Mouse (Mus musculus) granulocyte monocyte progenitor cell, adult 5-6 weeks (primary cell): Measurements from ENCODE around the gene Ccdc188. TPM values are rescaled to one million over a fixed set of nuclear protein-coding genes. Genes with fewer than 3 reads are reported as not detected.

ENCODE experiments used
- total RNA-seq, 2 experiments: library from RNA; stranded (forward) in 1 of 2; stranded (reverse) in 1 of 2; fragments of 200-712, 200-1000 nt in 1 of 2; fragments of >200 nt in 1 of 2; fragmentation: Nextera tagmentation in 1 of 2; gene quantifications; 2 replicates each; pipeline ENCODE4 v1.2.3; 2014 to 2017

Gene Ccdc188
- total RNA-seq, 2 experiments from 2014 or later: not detected

Other genes with a start within 250 kb of the Ccdc188 start
- gene Vpreb2, start 237.5 kb upstream of the Ccdc188 start, total RNA-seq (2014; fragmentation: Nextera tagmentation): not detected in 2 replicates
- not detected in 2 replicates for gene Vpreb2, start 237.5 kb upstream of the Ccdc188 start, total RNA-seq (2017)
- gene Dgcr6, start 165.0 kb upstream of the Ccdc188 start, total RNA-seq (2014; fragmentation: Nextera tagmentation): 22.3 and 53.9 TPM in 2 replicates
- gene Dgcr6, start 165.0 kb upstream of the Ccdc188 start, total RNA-seq (2017): 19.7 and 24.1 TPM in 2 replicates
- gene Prodh, start 127.7 kb upstream of the Ccdc188 start, total RNA-seq (2014; fragmentation: Nextera tagmentation): 30.0 and 39.3 TPM in 2 replicates
- 57.8 and 64.9 TPM in 2 replicates for gene Prodh, start 127.7 kb upstream of the Ccdc188 start, total RNA-seq (2017)
- gene Rtn4r, start 90.2 kb upstream of the Ccdc188 start, total RNA-seq (2014; fragmentation: Nextera tagmentation): 4.5 and 14.7 TPM in 2 replicates
- 2.7 and 2.9 TPM in 2 replicates for gene Rtn4r, start 90.2 kb upstream of the Ccdc188 start, total RNA-seq (2017)
- 9.7 and 11.4 TPM in 2 replicates for gene Zdhhc8, start 17.3 kb downstream of the Ccdc188 start, total RNA-seq (2014; fragmentation: Nextera tagmentation)
- 2.3 and 3.6 TPM in 2 replicates for gene Zdhhc8, start 17.3 kb downstream of the Ccdc188 start, total RNA-seq (2017)
- gene Trmt2a, start 30.8 kb downstream of the Ccdc188 start, total RNA-seq (2014; fragmentation: Nextera tagmentation): 153 and 177 TPM in 2 replicates
- gene Trmt2a, start 30.8 kb downstream of the Ccdc188 start, total RNA-seq (2017): 99.7 and 109 TPM in 2 replicates
- 485 and 506 TPM in 2 replicates for gene Ranbp1, start 30.9 kb downstream of the Ccdc188 start, total RNA-seq (2014; fragmentation: Nextera tagmentation)
- gene Ranbp1, start 30.9 kb downstream of the Ccdc188 start, total RNA-seq (2017): 446 and 556 TPM in 2 replicates
- 2.1 TPM in 1 of 2 replicates, not detected in the other for gene Gm49776, start 40.4 kb downstream of the Ccdc188 start, total RNA-seq (2014; fragmentation: Nextera tagmentation)
- not detected in 2 replicates for gene Gm49776, start 40.4 kb downstream of the Ccdc188 start, total RNA-seq (2017)
- gene Dgcr8, start 71.4 kb downstream of the Ccdc188 start, total RNA-seq (2014; fragmentation: Nextera tagmentation): 48.5 and 52.2 TPM in 2 replicates
- 46.3 and 54.4 TPM in 2 replicates for gene Dgcr8, start 71.4 kb downstream of the Ccdc188 start, total RNA-seq (2017)
- gene Tango2, start 130.2 kb downstream of the Ccdc188 start, total RNA-seq (2014; fragmentation: Nextera tagmentation): 20.3 and 30.5 TPM in 2 replicates
- 5.4 and 8.8 TPM in 2 replicates for gene Tango2, start 130.2 kb downstream of the Ccdc188 start, total RNA-seq (2017)
- gene Arvcf, start 130.3 kb downstream of the Ccdc188 start, total RNA-seq (2014; fragmentation: Nextera tagmentation): 1.8 and 1.9 TPM in 2 replicates
- gene Arvcf, start 130.3 kb downstream of the Ccdc188 start, total RNA-seq (2017): 0.21 and 2.8 TPM in 2 replicates
- gene Txnrd2, start 208.5 kb downstream of the Ccdc188 start, total RNA-seq (2014; fragmentation: Nextera tagmentation): 13.1 and 28.8 TPM in 2 replicates
- 8.8 and 9.7 TPM in 2 replicates for gene Txnrd2, start 208.5 kb downstream of the Ccdc188 start, total RNA-seq (2017)
- gene Comt, start 209.0 kb downstream of the Ccdc188 start, total RNA-seq (2014; fragmentation: Nextera tagmentation): 40.4 and 48.4 TPM in 2 replicates
- gene Comt, start 209.0 kb downstream of the Ccdc188 start, total RNA-seq (2017): 34.1 and 34.6 TPM in 2 replicates